Mouse (Mus musculus) gastrocnemius, adult 2 months (tissue): Measurements from ENCODE around the gene Trim29. TPM values are rescaled to one million over a fixed set of nuclear protein-coding genes. Genes with fewer than 3 reads are reported as not detected.

Source experiments
- DNase-seq: peaks from one replicate; pipeline ENCODE4 v3.0.0; 2022
- H3K27ac ChIP-seq: fragments of 200-600 bp; 2 replicates; pipeline ENCODE4 v1.8.1; 2022; ENCODE audit warnings: mild to moderate bottlenecking
- H3K4me3 ChIP-seq: fragments of 200-600 bp; 2 replicates; pipeline ENCODE4 v1.8.1; 2022; ENCODE audit warnings: mild to moderate bottlenecking, moderate library complexity
- CTCF ChIP-seq: fragments of 200-600 bp; IDR thresholded peaks from 2 replicates; pipeline ENCODE4 v1.8.1; 2022; ENCODE audit warnings: antibody characterized with exemption, mild to moderate bottlenecking, moderate library complexity
- intact Hi-C: fragments of 180-260 bp; cut with DNase I; formaldehyde crosslinking; loops from one replicate; pipeline ENCODE4 v1.15.1; 2025
- total RNA-seq, 2 experiments: library from RNA; stranded (reverse); gene quantifications; 2 replicates each; pipeline ENCODE4 v1.2.3; 2021

Gene Trim29
- total RNA-seq, 2 experiments from 2014 or later = not detected

- TF ChIP-seq CTCF = no peak
- intact Hi-C loops = no loop called here
- Histone ChIP-seq H3K4me3 (no peak overlapping the region), H3K27ac (no peak overlapping the region)
- no peak for DNase-seq
These were observed 40.4 kb downstream of the Trim29 start for GRCm38 (mm10) chr9:43351015-43351414.

- no peak for TF ChIP-seq CTCF
- intact Hi-C loops = no loop called here
- DNase-seq = no peak
- Histone ChIP-seq H3K4me3 (no peak overlapping the region), H3K27ac (no peak overlapping the region)
These were observed 46.4 kb downstream of the Trim29 start for GRCm38 (mm10) chr9:43357011-43357410.

GRCm38 (mm10) chr9:43358591-43359323 is 48.1 kb downstream of the Trim29 start:
- H3K4me3 ChIP-seq = no peak overlapping the region
- no peak overlapping the region for H3K27ac ChIP-seq
- intact Hi-C loops = no loop called here
- no peak for TF ChIP-seq CTCF
- no peak for DNase-seq

GRCm38 (mm10) chr9:43368781-43369180 is 58.1 kb downstream of the Trim29 start:
- no peak for DNase-seq
- Histone ChIP-seq H3K4me3 (no peak overlapping the region), H3K27ac (no peak overlapping the region)
- no peak for TF ChIP-seq CTCF
- intact Hi-C loops = no loop called here

GRCm38 (mm10) chr9:43383871-43384270 is 73.2 kb downstream of the Trim29 start:
- Histone ChIP-seq H3K27ac (no peak overlapping the region), H3K4me3 (no peak overlapping the region)
- no peak for DNase-seq
- intact Hi-C loops = no loop called here
- no peak for TF ChIP-seq CTCF

GRCm38 (mm10) chr9:43384400-43384799 is 73.8 kb downstream of the Trim29 start:
- no peak for TF ChIP-seq CTCF
- intact Hi-C loops = no loop called here
- DNase-seq = no peak
- Histone ChIP-seq H3K4me3 (no peak overlapping the region), H3K27ac (no peak overlapping the region)

Other genes starting within 250 kb of the Trim29 start
- gene Arhgef12, start 203.6 kb upstream of the Trim29 start, total RNA-seq = 10 to 100 TPM; 41.9 to 61.9 TPM
- gene Tmem136, start 194.3 kb upstream of the Trim29 start, total RNA-seq = 1 to 10 TPM; 2.3 to 3.0 TPM
- under 1 TPM; 0.11 to 0.15 TPM for gene Pou2f3, start 100.5 kb upstream of the Trim29 start, total RNA-seq
- 1 to 10 TPM; 2.9 to 8.9 TPM for gene Oaf, start 70.9 kb upstream of the Trim29 start, total RNA-seq